Mouse (Mus musculus): Measurements from ENCODE around the gene Lin28a. TPM values are rescaled to one million over a fixed set of nuclear protein-coding genes. Genes with fewer than 3 reads are reported as not detected.

Gene Lin28a
- polyA plus RNA-seq, 1 experiment from 2014 or later: 2.9 TPM

GRCm38 (mm10) chr4:134035953-134036352 is 17.3 kb upstream of the Lin28a start:
- Histone ChIP-seq H3K4me3 (ENCODE audit: low read depth, low read length) (no peak overlapping the region), H3K27me3 (ENCODE audit: control insufficient read depth, insufficient read depth, low read length) (no peaks in the 10 kb centered on the region), H3K36me3 (ENCODE audit: control insufficient read depth, insufficient read depth, low read length) (no peaks in the 10 kb centered on the region), H3K4me2 (replicated peaks; ENCODE audit: low read depth, low read length) (no peak overlapping the region), H3K4me1 (replicated peaks; ENCODE audit: control insufficient read depth, insufficient read depth, low read length) (no peaks in the 10 kb centered on the region), H3K9me3 (ENCODE audit: control insufficient read depth, low read length) (no peaks in the 10 kb centered on the region), H3K9ac (ENCODE audit: low read depth, low read length) (no peak overlapping the region), H3K27ac (ENCODE audit: low read depth, low read length) (no peak overlapping the region)
- peak; percentile 93 for DNase-seq (ENCODE audit: low spot score)
- peak; percentile 27; the same call in 1 of the 2 replicates for ATAC-seq (ENCODE audit: low FRiP score)
- WGBS: 5% methylated on average over 16 of the region's 16 CpGs

GRCm38 (mm10) chr4:134025802-134026201 is 7.2 kb upstream of the Lin28a start:
- DNase-seq (ENCODE audit: low spot score) (no peak), ATAC-seq (ENCODE audit: low FRiP score) (no peak)
- no peaks in the 10 kb centered on the region for H3K36me3 ChIP-seq (ENCODE audit: control insufficient read depth, insufficient read depth, low read length)
- no peaks in the 10 kb centered on the region for H3K27me3 ChIP-seq (ENCODE audit: control insufficient read depth, insufficient read depth, low read length)
- H3K27ac ChIP-seq (ENCODE audit: low read depth, low read length): no peak overlapping the region
- 20% methylated on average over 9 of the region's 9 CpGs for WGBS
- no peak overlapping the region for H3K4me3 ChIP-seq (ENCODE audit: low read depth, low read length)
- no peaks in the 10 kb centered on the region for H3K4me1 ChIP-seq (replicated peaks; ENCODE audit: control insufficient read depth, insufficient read depth, low read length)
- no peaks in the 10 kb centered on the region for H3K9me3 ChIP-seq (ENCODE audit: control insufficient read depth, low read length)
- no peak overlapping the region for H3K9ac ChIP-seq (ENCODE audit: low read depth, low read length)
- no peak overlapping the region for H3K4me2 ChIP-seq (replicated peaks; ENCODE audit: low read depth, low read length)

GRCm38 (mm10) chr4:134020621-134021020 is 2.0 kb upstream of the Lin28a start:
- peak overlapping the region; percentile 84; the same call in 1 of the 2 replicates for H3K27ac ChIP-seq (ENCODE audit: low read depth, low read length)
- H3K27me3 ChIP-seq (ENCODE audit: control insufficient read depth, insufficient read depth, low read length): no peaks in the 10 kb centered on the region
- H3K36me3 ChIP-seq (ENCODE audit: control insufficient read depth, insufficient read depth, low read length): no peaks in the 10 kb centered on the region
- H3K4me2 ChIP-seq (replicated peaks; ENCODE audit: low read depth, low read length): peak overlapping the region; percentile 53; the same call in 1 of the 2 replicates
- ATAC-seq (ENCODE audit: low FRiP score): no peak
- 3% methylated on average over 11 of the region's 11 CpGs for WGBS
- no peaks in the 10 kb centered on the region for H3K9me3 ChIP-seq (ENCODE audit: control insufficient read depth, low read length)
- no peak overlapping the region for H3K4me3 ChIP-seq (ENCODE audit: low read depth, low read length)
- 0 out of 2 replicates have a peak overlapping the region, but pooled peaks have one; percentile 3 for H3K9ac ChIP-seq (ENCODE audit: low read depth, low read length)
- peaks cover 21% of the 10 kb centered on the region; the same call in 1 of the 2 replicates for H3K4me1 ChIP-seq (replicated peaks; ENCODE audit: control insufficient read depth, insufficient read depth, low read length)
- DNase-seq (ENCODE audit: low spot score): peak; percentile 86

GRCm38 (mm10) chr4:134019641-134020351 is 1.2 kb upstream of the Lin28a start:
- DNase-seq (ENCODE audit: low spot score): peak; percentile 84
- Histone ChIP-seq H3K9me3 (ENCODE audit: control insufficient read depth, low read length) (no peaks in the 10 kb centered on the region), H3K4me2 (replicated peaks; ENCODE audit: low read depth, low read length) (peak overlapping the region; percentile 53), H3K36me3 (ENCODE audit: control insufficient read depth, insufficient read depth, low read length) (no peaks in the 10 kb centered on the region), H3K27ac (ENCODE audit: low read depth, low read length) (peak overlapping the region; percentile 84), H3K4me3 (ENCODE audit: low read depth, low read length) (peak overlapping the region; percentile 29), H3K27me3 (ENCODE audit: control insufficient read depth, insufficient read depth, low read length) (no peaks in the 10 kb centered on the region), H3K4me1 (replicated peaks; ENCODE audit: control insufficient read depth, insufficient read depth, low read length) (peaks cover 21% of the 10 kb centered on the region; the same call in 1 of the 2 replicates), H3K9ac (ENCODE audit: low read depth, low read length) (peak overlapping the region; percentile 42)
- ATAC-seq (ENCODE audit: low FRiP score): peak; percentile 65
- 2% methylated on average over 16 of the region's 16 CpGs for WGBS

GRCm38 (mm10) chr4:134019210-134019609 is 569 bp upstream of the Lin28a start:
- 0% methylated on average over 8 of the region's 10 CpGs for WGBS
- Histone ChIP-seq H3K4me1 (replicated peaks; ENCODE audit: control insufficient read depth, insufficient read depth, low read length) (peaks cover 21% of the 10 kb centered on the region; the same call in 1 of the 2 replicates), H3K9ac (ENCODE audit: low read depth, low read length) (peak overlapping the region; percentile 42)

GRCm38 (mm10) chr4:134018038-134018778 is 433 bp downstream of the Lin28a start:
- peak overlapping the region; percentile 45 for H3K4me3 ChIP-seq (ENCODE audit: low read depth, low read length)
- peak overlapping the region; percentile 61 for H3K9ac ChIP-seq (ENCODE audit: low read depth, low read length)
- peak; percentile 22 for ATAC-seq (ENCODE audit: low FRiP score)
- WGBS: under 1% methylated on average over 45 of the region's 46 CpGs
- DNase-seq (ENCODE audit: low spot score): peak; percentile 61
- H3K9me3 ChIP-seq (ENCODE audit: control insufficient read depth, low read length): no peaks in the 10 kb centered on the region
- H3K4me1 ChIP-seq (replicated peaks; ENCODE audit: control insufficient read depth, insufficient read depth, low read length): peaks cover 21% of the 10 kb centered on the region; the same call in 1 of the 2 replicates
- H3K27me3 ChIP-seq (ENCODE audit: control insufficient read depth, insufficient read depth, low read length): no peaks in the 10 kb centered on the region
- peak overlapping the region; percentile 72 for H3K4me2 ChIP-seq (replicated peaks; ENCODE audit: low read depth, low read length)
- peak overlapping the region; percentile 87 for H3K27ac ChIP-seq (ENCODE audit: low read depth, low read length)
- no peaks in the 10 kb centered on the region for H3K36me3 ChIP-seq (ENCODE audit: control insufficient read depth, insufficient read depth, low read length)

More at GRCm38 (mm10) chr4:134019210-134019609, 569 bp upstream of the Lin28a start:
- Histone ChIP-seq H3K27ac (ENCODE audit: low read depth, low read length) (peak overlapping the region; percentile 87), H3K27me3 (ENCODE audit: control insufficient read depth, insufficient read depth, low read length) (no peaks in the 10 kb centered on the region), H3K4me2 (replicated peaks; ENCODE audit: low read depth, low read length) (peak overlapping the region; percentile 72), H3K9me3 (ENCODE audit: control insufficient read depth, low read length) (no peaks in the 10 kb centered on the region), H3K36me3 (ENCODE audit: control insufficient read depth, insufficient read depth, low read length) (no peaks in the 10 kb centered on the region), H3K4me3 (ENCODE audit: low read depth, low read length) (peak overlapping the region; percentile 45)
- peak; percentile 74 for DNase-seq (ENCODE audit: low spot score)
- ATAC-seq (ENCODE audit: low FRiP score): peak; percentile 45; the same call in 1 of the 2 replicates

GRCm38 (mm10) chr4:134017201-134017865 is 1.3 kb downstream of the Lin28a start:
- ATAC-seq (ENCODE audit: low FRiP score): peak; percentile 41; the same call in 1 of the 2 replicates

GRCm38 (mm10) chr4:134016767-134017166 is 1.9 kb downstream of the Lin28a start:
- DNase-seq (ENCODE audit: low spot score) (peak; percentile 65), ATAC-seq (ENCODE audit: low FRiP score) (no peak; the same call in 1 of the 2 replicates)
- peak overlapping the region; percentile 72 for H3K4me2 ChIP-seq (replicated peaks; ENCODE audit: low read depth, low read length)
- peak overlapping the region; percentile 45 for H3K4me3 ChIP-seq (ENCODE audit: low read depth, low read length)
- 0% methylated on average over 8 of the region's 8 CpGs for WGBS
- H3K27me3 ChIP-seq (ENCODE audit: control insufficient read depth, insufficient read depth, low read length): no peaks in the 10 kb centered on the region
- H3K36me3 ChIP-seq (ENCODE audit: control insufficient read depth, insufficient read depth, low read length): no peaks in the 10 kb centered on the region
- peak overlapping the region; percentile 87 for H3K27ac ChIP-seq (ENCODE audit: low read depth, low read length)
- no peak overlapping the region; the same call in 1 of the 2 replicates for H3K9ac ChIP-seq (ENCODE audit: low read depth, low read length)
- H3K9me3 ChIP-seq (ENCODE audit: control insufficient read depth, low read length): no peaks in the 10 kb centered on the region
- H3K4me1 ChIP-seq (replicated peaks; ENCODE audit: control insufficient read depth, insufficient read depth, low read length): peaks cover 22% of the 10 kb centered on the region; the same call in 1 of the 2 replicates

More at GRCm38 (mm10) chr4:134017201-134017865, 1.3 kb downstream of the Lin28a start:
- peak; percentile 59 for DNase-seq (ENCODE audit: low spot score)
- H3K4me3 ChIP-seq (ENCODE audit: low read depth, low read length): peak overlapping the region; percentile 45
- WGBS: 1% methylated on average over 21 of the region's 21 CpGs
- H3K27me3 ChIP-seq (ENCODE audit: control insufficient read depth, insufficient read depth, low read length): no peaks in the 10 kb centered on the region
- peak overlapping the region; percentile 87 for H3K27ac ChIP-seq (ENCODE audit: low read depth, low read length)
- no peaks in the 10 kb centered on the region for H3K36me3 ChIP-seq (ENCODE audit: control insufficient read depth, insufficient read depth, low read length)
- no peaks in the 10 kb centered on the region for H3K9me3 ChIP-seq (ENCODE audit: control insufficient read depth, low read length)
- H3K9ac ChIP-seq (ENCODE audit: low read depth, low read length): peak overlapping the region; percentile 61
- peaks cover 21% of the 10 kb centered on the region; the same call in 1 of the 2 replicates for H3K4me1 ChIP-seq (replicated peaks; ENCODE audit: control insufficient read depth, insufficient read depth, low read length)
- H3K4me2 ChIP-seq (replicated peaks; ENCODE audit: low read depth, low read length): peak overlapping the region; percentile 72
